Mouse (Mus musculus): Measurements from ENCODE around the gene Amfr. TPM values are rescaled to one million over a fixed set of nuclear protein-coding genes. Genes with fewer than 3 reads are reported as not detected.
A peak's percentile ranks its signal among the peaks of the same experiment; 100 is the strongest.
"Not testable (repeated sequence)": the region's sequence is repeated elsewhere in the genome, so short reads cannot be mapped to it uniquely, and the experiment has no call there.

Amfr gene
- polyA plus RNA-seq (2014; fragmentation: Nextera tagmentation; extraction: Ambion mirVana), result 56.8 and 64.7 TPM in 2 replicates

GRCm38 (mm10) chr8:94012013-94012951 lies at the start of gene Amfr:
Gene Amfr (minus strand): TSS chr8:94012842.
- peak; percentile 93 for ATAC-seq (ENCODE audit: low FRiP score)
- Histone ChIP-seq H3K27me3 (ENCODE audit: control insufficient read depth, insufficient read depth, low read length) (no peaks in the 10 kb centered on the region), H3K9ac (ENCODE audit: low read length) (peak within 1 kb of the TSS; percentile 96), H3K4me3 (ENCODE audit: low read depth, low read length) (peak within 1 kb of the TSS; percentile 92), H3K4me1 (ENCODE audit: control insufficient read depth, insufficient read depth, low read length) (peaks cover 21% of the 10 kb centered on the region), H3K36me3 (ENCODE audit: control insufficient read depth, insufficient read depth, low read length) (no peaks in the 10 kb centered on the region), H3K9me3 (ENCODE audit: control insufficient read depth, low read length) (no peaks in the 10 kb centered on the region), H3K4me2 (peak within 1 kb of the TSS; percentile 88), H3K27ac (ENCODE audit: low read depth, low read length) (peak within 1 kb of the TSS; percentile 90)
- peak; percentile 97 for DNase-seq (ENCODE audit: low spot score, missing footprints)
- WGBS, result under 1% methylated on average over 80 of the region's 130 CpGs

GRCm38 (mm10) chr8:94057157-94057854 lies 44.7 kb upstream of the Amfr start:
- H3K27me3 ChIP-seq (ENCODE audit: control insufficient read depth, insufficient read depth, low read length), result no peaks in the 10 kb centered on the region
- DNase-seq (ENCODE audit: low spot score, missing footprints), result peak; percentile 94
- no peak overlapping the region for H3K9ac ChIP-seq (ENCODE audit: low read length)
- no peak for ATAC-seq (ENCODE audit: low FRiP score)
- 67% methylated on average over 6 of the region's 6 CpGs for WGBS
- peaks cover 3% of the 10 kb centered on the region; the same call in 1 of the 2 replicates for H3K36me3 ChIP-seq (ENCODE audit: control insufficient read depth, insufficient read depth, low read length)
- no peak overlapping the region for H3K27ac ChIP-seq (ENCODE audit: low read depth, low read length)
- H3K4me2 ChIP-seq, result no peak overlapping the region
- H3K4me1 ChIP-seq (ENCODE audit: control insufficient read depth, insufficient read depth, low read length), result no peaks in the 10 kb centered on the region
- no peak overlapping the region for H3K4me3 ChIP-seq (ENCODE audit: low read depth, low read length)
- no peaks in the 10 kb centered on the region for H3K9me3 ChIP-seq (ENCODE audit: control insufficient read depth, low read length)

GRCm38 (mm10) chr8:94052696-94053095 lies 40.1 kb upstream of the Amfr start:
- Histone ChIP-seq H3K36me3 (ENCODE audit: control insufficient read depth, insufficient read depth, low read length) (peaks cover 3% of the 10 kb centered on the region; the same call in 1 of the 2 replicates), H3K4me3 (ENCODE audit: low read depth, low read length) (no peak overlapping the region), H3K27ac (ENCODE audit: low read depth, low read length) (no peak overlapping the region), H3K4me1 (ENCODE audit: control insufficient read depth, insufficient read depth, low read length) (no peaks in the 10 kb centered on the region), H3K9ac (ENCODE audit: low read length) (no peak overlapping the region), H3K4me2 (no peak overlapping the region), H3K9me3 (ENCODE audit: control insufficient read depth, low read length) (no peaks in the 10 kb centered on the region), H3K27me3 (ENCODE audit: control insufficient read depth, insufficient read depth, low read length) (no peaks in the 10 kb centered on the region)
- DNase-seq (ENCODE audit: low spot score, missing footprints) (no peak), ATAC-seq (ENCODE audit: low FRiP score) (no peak)
- WGBS, result 87% methylated on average over 12 of the region's 12 CpGs

GRCm38 (mm10) chr8:94047845-94048244 lies 35.2 kb upstream of the Amfr start:
- ATAC-seq (ENCODE audit: low FRiP score) (no peak), DNase-seq (ENCODE audit: low spot score, missing footprints) (no peak)
- WGBS, result 83% methylated on average over 2 of the region's 2 CpGs
- Histone ChIP-seq H3K9ac (ENCODE audit: low read length) (no peak overlapping the region), H3K27me3 (ENCODE audit: control insufficient read depth, insufficient read depth, low read length) (no peaks in the 10 kb centered on the region), H3K36me3 (ENCODE audit: control insufficient read depth, insufficient read depth, low read length) (peaks cover 3% of the 10 kb centered on the region; the same call in 1 of the 2 replicates), H3K4me2 (no peak overlapping the region), H3K9me3 (ENCODE audit: control insufficient read depth, low read length) (no peaks in the 10 kb centered on the region), H3K4me3 (ENCODE audit: low read depth, low read length) (no peak overlapping the region), H3K4me1 (ENCODE audit: control insufficient read depth, insufficient read depth, low read length) (no peaks in the 10 kb centered on the region), H3K27ac (ENCODE audit: low read depth, low read length) (no peak overlapping the region)

- peak; percentile 82 for DNase-seq (ENCODE audit: low spot score, missing footprints)
- H3K4me3 ChIP-seq (ENCODE audit: low read depth, low read length), result peak overlapping the region; percentile 75
- peak overlapping the region; percentile 73 for H3K9ac ChIP-seq (ENCODE audit: low read length)
- H3K9me3 ChIP-seq (ENCODE audit: control insufficient read depth, low read length), result no peaks in the 10 kb centered on the region
- peak overlapping the region; percentile 85 for H3K4me2 ChIP-seq
- ATAC-seq (ENCODE audit: low FRiP score), result no peak
- no peaks in the 10 kb centered on the region for H3K36me3 ChIP-seq (ENCODE audit: control insufficient read depth, insufficient read depth, low read length)
- no peaks in the 10 kb centered on the region for H3K27me3 ChIP-seq (ENCODE audit: control insufficient read depth, insufficient read depth, low read length)
- peaks cover 31% of the 10 kb centered on the region for H3K4me1 ChIP-seq (ENCODE audit: control insufficient read depth, insufficient read depth, low read length)
- 13% methylated on average over 15 of the region's 15 CpGs for WGBS
- no peak overlapping the region for H3K27ac ChIP-seq (ENCODE audit: low read depth, low read length)
Observed at GRCm38 (mm10) chr8:94037806-94038205, 25.2 kb upstream of the Amfr start.

- H3K9ac ChIP-seq (ENCODE audit: low read length), result peak within 1 kb of the TSS; percentile 77
- H3K9me3 ChIP-seq (ENCODE audit: control insufficient read depth, low read length), result no peaks in the 10 kb centered on the region
- WGBS, result under 1% methylated on average over 41 of the region's 41 CpGs
Observed at GRCm38 (mm10) chr8:94036944-94037524, 24.4 kb upstream of the Amfr start, which contains the start of the genes Nudt21 and Ogfod1. Gene Nudt21 (minus strand): TSS chr8:94037031. Gene Ogfod1 (plus strand): TSS chr8:94037198.

GRCm38 (mm10) chr8:94036541-94036940 lies 23.9 kb upstream of the Amfr start:
- under 1% methylated on average over 22 of the region's 32 CpGs for WGBS
- not testable (repeated sequence) for H3K36me3 ChIP-seq (ENCODE audit: control insufficient read depth, insufficient read depth, low read length); H3K27me3 ChIP-seq (ENCODE audit: control insufficient read depth, insufficient read depth, low read length); H3K9me3 ChIP-seq (ENCODE audit: control insufficient read depth, low read length)
- Histone ChIP-seq H3K4me2 (peak overlapping the region; percentile 85), H3K4me1 (ENCODE audit: control insufficient read depth, insufficient read depth, low read length) (peaks cover 31% of the 10 kb centered on the region), H3K9ac (ENCODE audit: low read length) (peak overlapping the region; percentile 77), H3K4me3 (ENCODE audit: low read depth, low read length) (peak overlapping the region; percentile 75), H3K27ac (ENCODE audit: low read depth, low read length) (peak overlapping the region; percentile 35; the same call in 1 of the 2 replicates)
- ATAC-seq (ENCODE audit: low FRiP score) (peak; percentile 91), DNase-seq (ENCODE audit: low spot score, missing footprints) (peak; percentile 94)

More at GRCm38 (mm10) chr8:94036944-94037524, 24.4 kb upstream of the Amfr start, which contains the start of the genes Nudt21 and Ogfod1:
- no peaks in the 10 kb centered on the region for H3K27me3 ChIP-seq (ENCODE audit: control insufficient read depth, insufficient read depth, low read length)
- peak; percentile 99 for ATAC-seq (ENCODE audit: low FRiP score)
- peaks cover 31% of the 10 kb centered on the region for H3K4me1 ChIP-seq (ENCODE audit: control insufficient read depth, insufficient read depth, low read length)
- DNase-seq (ENCODE audit: low spot score, missing footprints), result peak; percentile 100
- peak within 1 kb of the TSS; percentile 35; the same call in 1 of the 2 replicates for H3K27ac ChIP-seq (ENCODE audit: low read depth, low read length)
- H3K36me3 ChIP-seq (ENCODE audit: control insufficient read depth, insufficient read depth, low read length), result no peaks in the 10 kb centered on the region
- peak within 1 kb of the TSS; percentile 85 for H3K4me2 ChIP-seq
- H3K4me3 ChIP-seq (ENCODE audit: low read depth, low read length), result peak within 1 kb of the TSS; percentile 75

GRCm38 (mm10) chr8:94035200-94035599 lies 22.6 kb upstream of the Amfr start:
- Histone ChIP-seq H3K27ac (ENCODE audit: low read depth, low read length) (no peak overlapping the region), H3K4me2 (peak overlapping the region; percentile 85), H3K4me3 (ENCODE audit: low read depth, low read length) (peak overlapping the region; percentile 75), H3K9ac (ENCODE audit: low read length) (peak overlapping the region; percentile 25), H3K9me3 (ENCODE audit: control insufficient read depth, low read length) (no peaks in the 10 kb centered on the region), H3K27me3 (ENCODE audit: control insufficient read depth, insufficient read depth, low read length) (no peaks in the 10 kb centered on the region), H3K4me1 (ENCODE audit: control insufficient read depth, insufficient read depth, low read length) (peaks cover 31% of the 10 kb centered on the region), H3K36me3 (ENCODE audit: control insufficient read depth, insufficient read depth, low read length) (0 out of 2 replicates have a peak, but pooled peaks cover 2% of the 10 kb centered on the region)
- DNase-seq (ENCODE audit: low spot score, missing footprints) (no peak), ATAC-seq (ENCODE audit: low FRiP score) (no peak)
- WGBS, result 75% methylated on average over 5 of the region's 5 CpGs
